Mouse (Mus musculus): ENCODE measurements around the gene Itpkb. TPM values are rescaled to one million over a fixed set of nuclear protein-coding genes. Genes with fewer than 3 reads are reported as not detected.

Gene Itpkb
- total RNA-seq, 1 experiment from 2014 or later = 71.2 TPM

DNA sequence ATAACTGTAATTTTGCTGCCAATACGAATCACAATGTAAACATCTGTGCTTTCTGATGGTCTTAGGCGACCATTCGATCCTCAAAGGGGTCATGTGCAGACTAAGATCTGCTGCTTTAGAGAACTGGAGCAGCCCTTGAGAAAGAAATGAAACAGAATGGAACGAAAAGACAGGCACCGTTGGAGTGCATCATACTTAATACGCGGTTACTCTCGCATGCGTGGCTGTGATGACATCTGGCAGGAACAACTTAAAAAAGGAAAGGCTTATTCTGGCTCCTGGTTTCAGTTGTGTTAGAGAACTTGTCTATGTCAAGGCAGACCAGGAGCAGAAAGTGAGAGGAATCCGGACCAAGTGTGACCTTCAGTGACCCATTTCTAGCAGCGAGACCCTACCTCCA lies 15.6 kb upstream of the Itpkb start:
- DNase-seq = no peak

GRCm38 (mm10) chr1:180315127-180315526 lies 15.2 kb upstream of the Itpkb start:
- no peak for DNase-seq

DNA sequence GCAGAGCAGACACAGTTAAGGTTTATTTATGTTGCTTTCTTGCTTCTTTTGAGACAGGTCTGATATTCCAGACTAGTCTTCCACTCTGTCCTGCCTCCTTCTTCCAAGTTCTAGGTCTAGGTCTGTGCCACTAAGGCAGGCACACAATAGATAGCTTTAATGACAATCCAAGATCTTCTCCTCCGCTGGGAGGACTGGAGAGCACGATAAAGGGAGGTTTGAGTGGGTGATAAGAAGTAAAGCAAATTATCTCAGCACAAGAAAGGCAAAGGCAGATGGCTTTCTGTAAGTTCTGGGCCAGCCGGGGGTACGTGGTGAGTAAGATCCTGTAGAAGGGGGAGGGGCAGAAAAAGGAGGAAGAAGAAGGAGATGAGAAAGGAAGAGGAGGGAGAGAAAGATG lies 12.8 kb upstream of the Itpkb start:
- no peak for DNase-seq

- no peak for DNase-seq
Measured at GRCm38 (mm10) chr1:180318407-180318806, 11.9 kb upstream of the Itpkb start.

- DNase-seq = no peak
Measured at GRCm38 (mm10) chr1:180319895-180320294, 10.4 kb upstream of the Itpkb start.

GRCm38 (mm10) chr1:180322896-180323295 lies 7.4 kb upstream of the Itpkb start:
- DNase-seq = peak; percentile 23

GRCm38 (mm10) chr1:180323491-180323890 lies 6.8 kb upstream of the Itpkb start:
- DNase-seq = peak; percentile 30

- no peak for DNase-seq
Measured at GRCm38 (mm10) chr1:180324271-180324670, 6.0 kb upstream of the Itpkb start.

- no peak for DNase-seq
Measured at GRCm38 (mm10) chr1:180328794-180329665, 1.3 kb upstream of the Itpkb start.

GRCm38 (mm10) chr1:180329706-180330105 lies 579 bp upstream of the Itpkb start:
- DNase-seq = no peak

DNA sequence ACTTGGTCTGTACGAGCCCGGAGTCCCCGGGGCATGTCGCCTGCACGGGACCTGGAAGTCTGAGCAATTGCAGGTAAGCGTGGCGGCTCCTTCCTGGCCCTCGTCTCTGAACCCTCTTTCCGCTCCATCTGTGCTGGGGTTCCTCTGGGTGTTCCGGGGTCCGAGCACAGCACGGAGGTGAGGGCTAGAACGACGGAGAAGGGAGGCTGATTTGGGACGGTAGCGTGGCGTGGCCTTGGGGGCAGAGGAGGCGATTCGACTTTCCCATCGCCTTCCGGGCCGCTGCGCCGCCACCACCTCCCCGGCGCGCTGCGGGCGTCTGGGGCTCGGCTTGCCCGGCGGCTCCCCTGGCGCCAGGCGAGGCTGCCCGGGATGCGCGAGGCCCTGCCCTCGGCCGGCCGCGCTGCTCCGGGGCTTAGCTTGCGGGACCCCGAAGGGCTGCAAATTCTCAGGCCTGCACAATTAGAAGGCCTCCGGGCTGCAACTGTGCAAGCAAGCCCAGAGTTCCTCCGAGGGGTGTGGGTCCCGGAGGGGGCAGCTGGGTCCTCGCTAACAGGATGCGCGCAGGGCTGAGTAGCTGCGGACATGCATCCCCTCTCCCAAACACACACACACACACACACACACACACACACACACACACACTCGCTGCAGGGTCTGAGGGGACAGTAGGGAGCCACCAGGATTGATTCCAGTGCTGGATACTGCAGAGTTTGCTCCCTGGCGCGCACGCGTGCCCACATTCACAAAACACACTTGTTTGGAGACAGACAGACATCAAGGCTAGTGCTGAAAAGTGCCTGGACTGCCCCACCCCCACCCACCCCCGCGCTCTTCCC lies 641 bp downstream of the Itpkb start:
- DNase-seq = peak; percentile 62

DNA sequence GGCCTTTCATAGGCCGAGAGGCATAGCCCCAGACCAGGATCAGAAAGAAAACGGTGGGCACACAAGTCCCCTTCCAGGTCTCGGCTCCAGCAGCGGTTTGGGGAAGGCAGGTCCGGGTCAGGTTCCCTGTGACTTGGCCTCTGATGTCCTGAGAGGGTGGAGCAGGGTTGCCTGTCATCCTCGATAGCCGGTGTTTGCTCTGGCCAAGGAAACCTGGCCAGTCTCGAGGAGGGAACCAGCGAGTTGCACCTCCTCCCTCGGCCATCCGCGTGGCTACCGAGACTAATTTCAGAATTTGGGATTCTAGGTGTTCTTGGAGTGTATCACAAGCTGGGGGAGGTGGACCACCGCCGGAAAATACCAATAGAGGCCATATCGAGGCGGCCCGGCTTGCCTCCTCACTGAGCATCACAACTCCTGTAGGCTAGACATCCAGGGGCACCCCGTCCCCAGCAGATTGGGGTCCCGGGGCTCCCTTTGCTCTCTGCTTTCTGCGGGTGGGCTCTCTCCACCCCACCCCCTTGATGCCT lies 1.3 kb downstream of the Itpkb start:
- peak; percentile 49 for DNase-seq

DNA sequence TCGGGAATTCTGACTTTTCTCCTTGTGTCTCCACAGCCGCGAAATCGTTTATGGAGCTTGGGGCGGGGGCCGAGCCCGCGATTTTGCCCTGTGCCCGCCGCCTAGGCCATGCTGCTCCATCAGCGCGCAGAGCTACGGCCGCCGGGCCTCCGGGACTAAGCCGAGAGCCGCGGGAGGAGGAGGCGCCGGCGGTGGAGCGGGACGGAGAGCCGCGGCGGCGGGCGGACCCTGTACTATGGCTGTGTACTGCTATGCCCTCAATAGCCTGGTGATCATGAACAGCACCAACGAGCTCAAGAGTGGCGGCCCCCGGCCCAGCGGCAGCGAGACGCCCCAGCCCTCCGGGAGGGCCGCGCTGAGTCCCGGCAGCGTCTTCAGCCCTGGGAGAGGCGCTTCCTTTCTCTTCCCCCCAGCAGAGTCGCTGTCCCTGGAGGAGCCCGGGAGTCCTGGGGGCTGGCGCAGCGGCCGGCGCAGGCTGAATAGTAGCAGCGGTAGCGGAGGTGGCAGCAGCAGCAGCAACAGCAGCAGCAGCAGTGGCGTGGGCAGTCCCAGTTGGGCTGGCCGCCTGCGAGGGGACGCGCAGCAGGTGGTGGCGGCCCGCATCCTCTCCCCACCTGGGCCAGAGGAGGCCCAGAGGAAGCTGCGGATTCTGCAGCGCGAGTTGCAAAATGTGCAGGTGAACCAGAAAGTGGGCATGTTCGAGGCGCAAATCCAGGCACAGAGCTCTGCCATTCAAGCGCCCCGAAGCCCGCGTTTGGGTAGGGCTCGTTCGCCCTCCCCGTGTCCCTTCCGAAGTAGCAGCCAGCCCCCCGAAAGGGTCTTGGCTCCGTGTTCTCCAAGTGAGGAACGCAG lies 2.0 kb downstream of the Itpkb start:
- DNase-seq = peak; percentile 49

DNA sequence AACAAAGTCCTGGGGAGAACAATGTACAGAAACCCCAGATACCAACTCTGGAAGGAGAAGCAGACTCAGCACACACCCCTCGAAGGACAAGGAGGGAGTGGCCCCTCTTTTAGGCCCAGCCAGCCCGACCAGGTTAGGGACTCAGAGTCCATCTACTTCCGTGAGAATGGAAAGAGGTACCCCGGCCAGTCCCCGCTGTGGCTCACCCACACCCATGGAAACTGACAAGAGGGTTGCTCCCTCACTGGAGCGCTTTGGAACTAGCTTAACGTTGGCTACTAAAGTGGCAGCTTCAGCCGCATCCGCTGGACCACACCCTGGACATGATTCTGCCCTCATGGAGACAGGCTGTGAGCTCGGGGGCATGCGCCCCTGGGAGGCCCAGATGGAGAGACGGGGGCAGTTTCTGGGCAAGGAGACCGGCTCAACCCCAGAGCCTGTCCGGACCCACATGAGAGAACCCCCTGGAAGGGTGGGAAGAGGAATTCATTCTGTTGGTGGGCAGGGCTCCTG lies 2.7 kb downstream of the Itpkb start:
- no peak for DNase-seq

GRCm38 (mm10) chr1:180333588-180333987 lies 3.3 kb downstream of the Itpkb start:
- no peak for DNase-seq

- DNase-seq = no peak
Measured at GRCm38 (mm10) chr1:180334541-180334940, 4.3 kb downstream of the Itpkb start.

GRCm38 (mm10) chr1:180335513-180336375 lies 5.5 kb downstream of the Itpkb start:
- no peak for DNase-seq

- no peak for DNase-seq
Measured at GRCm38 (mm10) chr1:180338358-180338757, 8.1 kb downstream of the Itpkb start.

DNA sequence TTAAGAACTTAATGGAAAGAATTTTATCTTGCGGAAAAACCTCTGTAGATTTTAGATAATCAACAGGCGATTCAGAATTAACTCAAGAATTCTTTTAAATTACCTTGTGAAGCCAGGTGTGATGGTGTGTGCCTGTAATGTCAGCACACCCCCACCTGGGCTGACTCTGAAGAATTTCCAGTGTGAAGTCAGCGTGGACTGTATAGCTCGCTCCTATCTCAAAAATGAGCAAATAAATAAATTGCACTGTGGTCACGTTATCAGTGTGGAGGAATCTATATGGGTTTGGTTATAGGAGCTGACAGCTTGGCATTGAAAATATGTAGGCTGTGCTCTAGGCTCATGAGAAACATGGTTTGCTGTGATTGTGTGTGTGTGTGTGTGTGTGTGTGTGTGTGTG lies 8.9 kb downstream of the Itpkb start:
- no peak for DNase-seq

GRCm38 (mm10) chr1:180342944-180343343 lies 12.7 kb downstream of the Itpkb start:
- no peak for DNase-seq

Data from adrenal gland, postnatal 25 days (tissue).